Mouse (Mus musculus) urinary bladder, adult 2 months (tissue): Measurements from ENCODE around the gene Tln1. TPM values are rescaled to one million over a fixed set of nuclear protein-coding genes. Genes with fewer than 3 reads are reported as not detected.
"Not testable (repeated sequence)": the region's sequence is repeated elsewhere in the genome, so short reads cannot be mapped to it uniquely, and the experiment has no call there.

Experiments
- DNase-seq: peaks from one replicate; pipeline ENCODE4 v3.0.0; 2022; ENCODE audit warnings: low spot score
- polyA plus RNA-seq: library from polyadenylated mRNA; depleted of rRNA; stranded (reverse); fragments of >200 nt; gene quantifications from 2 replicates; pipeline ENCODE4 v1.2.3, GENCODE M21; 2012; rRNA removed

Tln1 gene
- polyA plus RNA-seq = 124 and 153 TPM in 2 replicates

GRCm38 (mm10) chr4:43561997-43562768 is at the start of gene Tln1, which contains the start of gene Creb3:
Gene Tln1, minus strand, starts transcription at chr4:43562691.
Gene Creb3, plus strand, starts transcription at chr4:43562332.
- DNase-seq = peak; percentile 87

DNA sequence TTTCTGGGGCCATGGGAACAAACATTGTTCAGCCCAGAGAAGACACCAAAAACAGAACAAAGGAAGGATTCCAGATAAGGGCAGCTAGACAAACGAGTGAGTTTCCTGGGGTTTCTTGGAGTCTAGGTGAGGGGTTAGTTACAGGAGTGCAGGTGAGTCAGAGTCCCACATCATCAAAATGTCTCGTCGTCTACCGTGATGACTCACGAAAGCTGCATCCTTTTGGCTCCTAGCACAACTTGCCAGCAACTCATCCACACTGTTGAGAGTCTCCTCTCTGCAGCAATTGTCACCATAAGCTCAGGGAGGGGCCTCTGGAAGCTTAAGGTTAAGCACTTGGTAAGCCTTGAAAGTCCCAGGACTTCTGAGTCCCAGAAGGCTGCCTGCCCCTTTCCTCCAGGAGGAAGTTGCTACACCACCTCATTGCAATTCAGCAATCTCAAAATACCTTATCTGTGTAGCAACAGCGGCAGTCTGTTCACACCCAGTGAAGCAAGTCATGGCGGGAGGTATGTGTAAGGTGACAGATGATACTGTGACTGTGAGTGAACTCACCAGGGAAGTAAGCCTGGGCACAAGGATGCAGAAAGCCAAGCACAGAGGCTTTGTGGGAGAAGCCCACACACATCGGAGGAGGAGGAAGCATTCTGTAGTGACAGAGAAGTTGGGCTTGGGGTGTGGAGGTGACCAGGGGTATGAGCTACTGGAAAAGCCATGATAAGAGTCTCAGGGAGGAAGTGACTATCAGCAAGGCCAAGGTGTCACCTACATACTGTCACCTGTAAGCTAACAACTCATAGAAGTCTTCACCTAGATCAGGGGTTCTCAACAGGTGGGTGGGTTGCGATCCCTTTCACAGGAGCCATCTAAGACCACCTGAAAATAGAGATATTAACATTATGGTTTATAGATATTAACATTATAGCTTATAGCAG is 42.5 kb upstream of the Tln1 start:
- no peak for DNase-seq

- DNase-seq = no peak
These were observed 41.6 kb upstream of the Tln1 start for GRCm38 (mm10) chr4:43604099-43604498.

DNA sequence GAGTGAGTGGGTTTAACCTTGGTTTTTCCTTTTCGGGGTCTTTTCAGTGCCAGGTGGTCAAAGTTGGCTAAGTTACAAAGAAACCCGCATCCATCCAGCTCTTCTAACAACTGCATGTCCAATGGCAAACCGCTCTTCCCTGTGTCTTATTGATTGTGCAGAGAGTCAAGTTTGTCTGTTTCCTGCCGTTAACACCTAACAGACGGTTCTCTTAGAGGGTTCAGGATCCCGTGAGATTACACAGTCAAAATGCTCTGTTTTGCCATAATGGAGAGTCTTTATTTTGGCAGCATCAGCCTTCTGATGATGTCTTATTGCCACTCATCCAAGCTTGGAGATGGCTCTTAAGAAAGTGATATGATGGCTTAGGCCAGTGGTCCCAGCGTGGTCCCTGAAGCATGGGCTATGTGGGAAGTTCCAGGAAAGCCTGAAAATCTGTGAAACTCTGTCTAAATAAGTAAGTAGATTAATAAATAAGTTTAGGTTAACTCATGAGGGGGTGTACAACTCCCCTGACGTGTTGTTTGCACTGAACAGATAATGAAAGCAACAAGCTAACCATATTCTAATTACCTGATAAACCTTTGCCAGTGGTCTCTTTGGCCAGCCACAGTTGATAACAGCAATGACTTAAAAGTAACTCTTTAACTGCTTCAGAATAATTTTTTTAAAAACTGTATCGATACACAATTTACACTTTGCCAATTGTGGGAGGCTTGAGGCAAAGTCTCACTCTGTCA is 37.9 kb upstream of the Tln1 start:
- no peak for DNase-seq

DNA sequence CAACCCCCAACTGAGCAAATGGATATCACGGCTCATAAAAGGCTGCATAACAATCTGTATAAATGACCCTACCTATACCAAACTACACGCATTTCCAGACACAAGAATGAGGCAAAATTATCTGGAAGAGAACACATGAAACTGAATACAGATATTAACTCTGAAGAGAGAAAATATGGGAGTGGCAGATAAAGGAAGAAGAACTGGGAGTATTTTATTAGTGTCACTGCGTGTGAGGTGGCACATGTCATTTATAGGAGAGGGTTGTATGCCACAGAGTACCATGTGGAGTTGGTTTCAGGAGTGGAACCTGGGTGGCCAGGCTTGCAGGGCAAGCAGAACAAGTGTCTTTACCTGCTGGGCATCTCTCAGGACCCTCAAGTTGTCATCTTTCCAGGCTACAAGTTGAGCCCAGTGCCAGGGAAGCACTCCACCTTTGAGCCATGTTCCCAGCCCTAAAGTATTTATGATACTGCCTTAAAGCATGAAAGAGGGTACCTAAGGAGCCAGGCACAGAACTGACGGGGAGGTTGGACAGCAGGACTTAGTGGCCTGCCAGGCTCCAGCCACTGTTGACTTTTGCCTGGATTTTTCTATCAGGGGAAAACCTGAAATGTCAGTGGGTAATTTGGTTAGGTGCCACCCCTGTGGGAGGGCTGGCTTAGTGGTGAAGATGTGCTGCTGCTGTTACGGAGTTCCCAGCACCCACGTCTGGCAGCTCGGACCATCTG is 36.3 kb upstream of the Tln1 start:
- no peak for DNase-seq

DNA sequence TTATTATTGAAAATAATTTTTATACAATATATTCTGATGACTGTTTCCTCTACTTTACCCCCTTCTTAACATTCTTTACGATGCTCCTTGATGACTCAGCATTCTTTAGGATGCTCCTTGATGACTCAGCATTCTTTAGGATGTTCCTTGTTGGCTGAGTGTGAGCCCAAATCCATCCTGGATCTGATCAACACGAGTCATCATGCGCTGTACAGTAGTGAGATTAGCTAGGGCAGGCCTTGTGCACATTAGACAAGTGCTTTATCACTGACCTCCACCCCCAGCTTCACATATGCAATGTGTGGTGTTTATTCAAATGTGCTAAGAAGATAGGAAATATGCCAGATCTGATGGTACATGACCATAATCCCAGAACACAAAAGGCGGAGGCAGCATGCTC is 35.7 kb upstream of the Tln1 start:
- no peak for DNase-seq

DNA sequence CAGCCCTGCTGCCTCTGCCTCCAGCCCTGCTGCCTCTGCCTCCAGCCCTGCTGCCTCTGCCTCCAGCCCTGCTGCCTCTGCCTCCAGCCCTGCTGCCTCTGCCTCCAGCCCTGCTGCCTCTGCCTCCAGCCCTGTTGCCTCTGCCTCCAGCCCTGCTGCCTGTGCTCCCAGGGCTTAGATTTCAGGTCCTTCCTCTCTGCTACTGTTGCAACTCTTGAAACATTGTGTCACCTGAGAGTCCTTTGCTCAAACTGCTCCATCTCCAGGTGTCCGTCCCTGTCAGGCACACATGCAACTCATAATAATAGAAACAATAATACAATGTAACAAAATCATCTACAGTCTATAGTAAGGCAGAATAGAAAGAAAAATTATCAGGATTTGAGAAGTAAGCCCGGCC is 34.1 kb upstream of the Tln1 start:
- DNase-seq = not testable (repeated sequence)

DNA sequence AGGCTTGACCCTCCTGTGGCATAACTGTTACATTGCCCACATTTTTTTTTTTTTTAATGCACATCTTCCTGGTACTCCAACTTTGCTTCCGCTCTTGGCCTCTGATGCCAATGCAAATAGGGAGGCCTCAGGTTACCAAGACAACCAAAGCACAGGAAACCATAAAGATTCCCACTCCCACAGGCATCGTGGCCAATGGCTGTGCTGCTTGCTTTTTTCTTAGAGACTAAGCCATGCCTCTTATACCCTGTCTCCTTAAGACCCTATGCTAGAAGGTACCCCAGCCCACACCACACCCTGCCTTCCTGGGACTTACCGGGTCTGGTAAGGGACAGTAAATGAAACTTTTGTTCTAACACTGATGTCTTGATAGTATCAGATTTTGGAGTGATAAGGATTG is 31.0 kb upstream of the Tln1 start:
- no peak for DNase-seq

- no peak for DNase-seq
These were observed 29.5 kb upstream of the Tln1 start for GRCm38 (mm10) chr4:43591961-43592360.

GRCm38 (mm10) chr4:43591543-43591942 is 29.1 kb upstream of the Tln1 start:
- no peak for DNase-seq

DNA sequence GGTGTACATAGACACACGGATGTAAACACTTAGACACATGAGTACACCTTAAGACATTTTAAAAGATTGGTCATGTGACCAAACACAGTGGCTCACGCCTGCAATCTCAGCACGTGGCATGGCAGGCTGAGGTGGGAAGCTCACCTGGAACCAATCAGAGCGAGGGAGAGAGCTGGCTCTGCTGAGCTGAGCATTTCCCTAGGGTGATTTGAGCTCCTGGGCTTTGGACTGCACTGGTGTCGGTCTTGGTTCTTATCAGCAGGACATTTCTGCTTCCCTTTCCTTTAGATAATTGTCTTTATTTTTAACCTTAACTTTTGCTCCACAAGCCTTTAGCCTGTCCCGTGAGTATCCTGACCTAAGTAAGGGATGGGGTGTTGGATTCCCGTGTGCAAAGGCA is 25.2 kb upstream of the Tln1 start:
- DNase-seq = no peak

DNA sequence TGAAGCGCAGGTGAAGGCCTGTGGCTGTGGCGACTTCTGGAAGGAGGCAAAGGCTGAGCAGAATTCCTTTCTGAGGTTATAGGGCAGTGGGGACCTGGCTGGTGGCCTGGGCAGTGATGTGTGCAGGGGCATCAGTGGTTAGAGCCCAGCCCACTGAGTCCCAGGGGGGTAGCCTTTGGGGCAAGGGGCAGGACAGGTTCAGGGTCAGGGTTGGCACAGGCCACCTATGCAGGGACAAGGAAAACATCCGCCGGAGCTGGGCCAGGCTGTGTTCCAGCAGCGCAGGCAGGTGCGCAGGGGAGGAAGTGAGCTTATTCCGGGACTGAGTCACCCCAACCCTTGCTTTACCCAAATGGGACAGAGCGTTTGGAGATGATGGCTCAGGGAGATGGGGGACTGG is 23.9 kb upstream of the Tln1 start:
- DNase-seq = no peak

DNA sequence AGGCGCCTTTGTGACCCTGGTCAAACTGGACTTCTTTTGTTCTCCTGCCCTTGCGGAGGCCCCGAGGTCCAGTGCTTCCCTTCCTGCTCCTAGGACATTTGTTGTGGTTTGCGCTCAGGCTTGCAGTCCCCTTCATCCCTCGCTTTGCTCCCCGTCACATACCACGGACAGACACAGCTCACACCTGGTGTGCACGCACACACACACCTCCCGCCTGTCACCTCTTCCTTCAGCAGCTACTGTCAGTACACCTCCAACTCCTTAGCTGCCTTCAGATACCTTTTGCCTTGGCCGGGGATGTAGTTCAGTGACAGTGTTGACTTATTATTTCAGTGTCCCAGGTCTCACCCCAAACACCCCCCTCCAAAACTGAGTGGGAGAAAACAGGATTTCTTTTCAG is 23.2 kb upstream of the Tln1 start:
- DNase-seq = no peak

GRCm38 (mm10) chr4:43584444-43585416 is 22.2 kb upstream of the Tln1 start, which contains the start of gene Msmp:
Gene Msmp, minus strand, starts transcription at chr4:43584494.
- DNase-seq = no peak

GRCm38 (mm10) chr4:43583421-43583820 is 20.9 kb upstream of the Tln1 start:
- no peak for DNase-seq

DNA sequence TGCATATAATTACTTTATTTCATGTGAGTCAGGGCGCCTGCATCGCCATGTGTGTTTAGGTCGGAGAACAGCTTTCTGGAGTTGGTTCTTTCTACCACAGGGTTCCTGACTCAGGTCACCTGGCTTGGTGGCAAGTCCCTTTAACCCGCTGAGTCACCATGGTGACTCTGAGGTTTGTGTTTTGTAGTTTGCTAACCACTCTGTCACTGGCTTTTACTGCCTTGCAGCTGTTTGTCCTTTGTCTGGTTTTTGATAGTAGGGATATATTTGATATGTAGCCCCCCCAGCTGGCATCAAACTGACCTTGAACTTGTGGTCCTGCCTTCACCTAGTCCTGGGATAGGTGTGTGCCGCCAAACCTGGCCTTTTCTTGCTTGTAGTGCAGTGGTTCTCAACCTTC is 19.8 kb upstream of the Tln1 start:
- DNase-seq = no peak

DNA sequence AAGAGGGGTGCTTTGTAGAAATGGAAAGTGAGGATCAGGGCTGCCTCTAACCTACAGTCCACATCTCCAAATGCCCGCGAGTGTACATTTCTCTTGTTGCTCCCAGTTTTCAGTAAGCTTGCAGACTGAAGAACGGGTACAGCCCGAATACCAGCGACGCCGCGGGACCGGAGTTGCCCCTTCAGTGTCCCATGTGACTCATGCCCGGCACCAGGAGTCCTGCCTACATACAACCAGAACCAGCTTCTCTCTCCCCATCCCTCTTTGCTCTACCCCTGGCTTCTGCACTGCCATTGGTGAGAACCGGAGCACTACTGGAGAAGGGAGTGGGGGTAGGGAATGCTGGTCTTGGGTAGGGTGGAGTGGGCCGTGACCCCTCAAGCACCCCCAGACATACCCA is 18.9 kb upstream of the Tln1 start:
- DNase-seq = no peak

DNA sequence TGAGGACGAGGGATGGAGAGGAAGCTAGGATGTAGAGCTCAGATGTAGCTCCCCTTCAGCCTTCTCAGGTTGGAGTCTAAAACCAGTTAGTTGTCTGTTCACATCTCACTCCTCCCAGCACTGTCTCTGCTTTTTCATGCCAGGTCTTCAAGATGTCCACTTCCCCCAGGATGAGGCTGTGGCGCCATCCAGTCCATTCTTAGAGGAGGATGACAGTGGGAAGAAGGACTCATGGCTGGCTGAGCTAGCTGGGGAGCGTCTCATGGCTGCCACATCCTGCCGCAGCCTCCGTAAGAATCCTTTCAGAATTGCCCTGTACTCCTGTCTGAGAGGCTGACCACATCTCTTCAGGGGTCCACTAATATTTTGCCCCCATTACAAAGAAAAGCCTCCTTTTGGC is 18.2 kb upstream of the Tln1 start:
- DNase-seq = no peak

GRCm38 (mm10) chr4:43579731-43580130 is 17.2 kb upstream of the Tln1 start:
- no peak for DNase-seq

DNA sequence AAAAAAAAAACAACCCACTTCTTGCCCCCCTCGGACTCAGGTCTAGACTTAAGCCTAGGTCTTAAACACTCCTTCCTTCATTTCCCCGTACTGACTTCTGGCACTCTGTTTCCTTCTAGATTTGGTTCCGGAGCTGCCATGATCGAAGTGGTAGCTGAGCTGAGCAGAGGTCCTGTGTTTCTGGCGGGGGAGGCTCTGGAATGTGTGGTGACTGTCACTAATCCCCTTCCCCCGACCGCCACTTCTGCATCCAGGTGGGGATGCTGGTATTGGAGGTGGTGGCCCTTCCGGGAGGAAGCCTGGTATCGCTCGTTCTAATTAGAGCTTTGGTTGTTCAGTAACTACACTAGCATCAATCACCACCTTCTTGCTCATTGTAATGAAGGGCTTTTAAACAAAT is 16.8 kb upstream of the Tln1 start:
- no peak for DNase-seq
